Mouse (Mus musculus) mouse embryonic stem cell (cell line): ENCODE measurements at regions not wholly inside any gene's neighbourhood (a gene's known extent, or its start where the extent isn't known, plus 50 kb on each side); places are given as distances from the start of the nearest gene placed in this dataset.

ENCODE experiments used
- in situ Hi-C, 2 experiments: fragments of 300-500 bp; cut with MboI; formaldehyde crosslinking; loops; 1 replicate in 1 of 2; 3 replicates in 1 of 2; pipeline ENCODE4 v1.14.3; 2019 to 2020; ENCODE audit warnings: low sequenced_read_pairs in 2 of 2, low pct_unique_long_range_greater_than_20kb in 1 of 2, mixed read lengths in 1 of 2; ENCODE audit not compliant: unreplicated experiment in 1 of 2

DNA sequence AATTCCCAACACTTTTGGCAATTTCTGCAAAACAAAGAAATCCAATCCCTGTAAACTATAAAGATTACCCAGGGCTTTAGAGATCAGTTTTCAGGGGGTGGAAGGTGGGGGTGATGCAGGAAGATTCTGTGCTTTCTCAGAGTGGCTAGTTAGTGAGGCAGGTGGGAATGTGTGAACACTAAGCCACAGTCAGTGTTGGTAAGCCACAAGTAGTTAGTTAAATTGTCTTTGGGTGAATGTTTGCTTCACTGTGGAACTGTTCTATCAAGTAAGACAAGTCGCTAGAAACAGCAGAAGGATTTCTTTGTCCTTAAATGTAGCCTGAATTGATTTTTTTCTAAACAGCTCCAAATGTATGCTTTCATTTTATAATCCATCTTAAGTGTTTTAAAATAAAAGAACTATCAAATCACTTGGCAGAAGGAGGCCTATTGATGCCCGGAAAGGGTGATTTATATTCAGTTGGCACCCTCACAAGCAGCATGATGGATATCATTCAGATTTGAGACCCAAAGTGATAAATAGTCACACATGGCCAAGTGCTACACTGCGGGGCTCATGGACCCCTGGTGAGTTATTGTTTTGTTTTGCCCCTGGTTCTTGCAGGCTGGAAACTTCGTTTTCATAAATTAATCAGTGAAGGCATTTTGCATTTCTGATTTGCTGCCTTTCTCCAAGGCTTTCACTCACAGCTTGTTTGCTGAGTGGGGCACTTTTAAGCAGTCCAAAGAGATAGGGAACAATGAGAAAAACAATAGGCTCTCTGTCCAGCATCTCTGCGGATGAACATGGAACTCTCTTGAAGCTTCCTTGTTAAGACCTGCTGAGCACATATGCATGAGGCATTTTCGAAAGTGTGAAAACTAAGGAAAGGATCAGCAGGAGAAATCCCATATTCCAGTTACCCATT, 325.4 kb downstream of the 4933405O20Rik start:
- in situ Hi-C loops, result loop anchor here in 1 of 2 experiments (25.0 kb wide), 1 partner anchor 112 kb away; no protein-coding TSS in a partner anchor

DNA sequence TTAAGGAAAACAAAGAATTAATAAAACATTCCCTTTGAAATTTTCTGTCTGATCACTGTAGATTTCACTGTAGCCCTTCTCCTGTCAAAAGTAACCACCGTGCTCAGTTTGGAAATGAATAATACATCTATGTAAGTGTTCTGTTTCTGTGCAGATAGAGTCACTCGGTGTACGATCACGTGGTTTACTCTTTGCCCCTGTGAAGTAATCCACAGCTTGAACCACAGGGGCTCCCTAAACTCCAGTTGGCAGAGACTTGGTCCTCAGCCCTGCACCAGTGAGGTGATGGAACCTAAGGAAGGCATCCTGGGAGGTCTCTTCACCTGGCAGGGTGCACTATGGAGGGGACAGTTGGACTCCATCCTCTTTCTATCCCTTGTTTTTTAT, 326.0 kb downstream of the 4933405O20Rik start:
- in situ Hi-C loops, result no loop called here
